Mouse (Mus musculus) cerebellum, adult 9-10 months (tissue): Measurements from ENCODE around the gene Cpne4.

Source experiments
- DNase-seq: peaks from one replicate; pipeline ENCODE4 v3.0.0; 2022

Gene Cpne4

GRCm38 (mm10) chr9:105053147-105053557 is 506.1 kb downstream of the Cpne4 start, which contains the start of gene Mrpl3:
Gene Mrpl3, plus strand, starts transcription at chr9:105053239.
- DNase-seq = peak; percentile 87

- no peak for DNase-seq
Measured at GRCm38 (mm10) chr9:105053812-105054211, 506.7 kb downstream of the Cpne4 start.

GRCm38 (mm10) chr9:105069106-105069505 is 522.0 kb downstream of the Cpne4 start:
- DNase-seq = no peak

GRCm38 (mm10) chr9:105072991-105073748 is 526.1 kb downstream of the Cpne4 start:
- no peak for DNase-seq

- DNase-seq = no peak
Measured at GRCm38 (mm10) chr9:105074851-105075250, 527.8 kb downstream of the Cpne4 start.

- no peak for DNase-seq
Measured at GRCm38 (mm10) chr9:105076756-105077424, 529.8 kb downstream of the Cpne4 start.

- no peak for DNase-seq
Measured at GRCm38 (mm10) chr9:105078460-105078859, 531.4 kb downstream of the Cpne4 start.

- no peak for DNase-seq
Measured at GRCm38 (mm10) chr9:105080246-105080645, 533.2 kb downstream of the Cpne4 start.
